Mouse (Mus musculus): Measurements from ENCODE around the gene Aqp1.

- TF ChIP-seq POLR2A (IDR thresholded peaks at IDR 0.05; ENCODE audit: borderline replicate concordance, insufficient read depth, low read length) (no peak), CTCF (IDR thresholded peaks at IDR 0.05; ENCODE audit: borderline replicate concordance, insufficient read depth, low read depth, low read length) (no peak)
Measured at GRCm38 (mm10) chr6:55342328-55342727, 6.1 kb downstream of the Aqp1 start.
